Mouse (Mus musculus) embryonic facial prominence, embryonic 12.5 days (tissue): ENCODE data around the gene Ganab. TPM values are rescaled to one million over a fixed set of nuclear protein-coding genes. Genes with fewer than 3 reads are reported as not detected.
A peak's percentile ranks its signal among the peaks of the same experiment; 100 is the strongest.

Experiments
- ATAC-seq: fragments of 200-750 bp; cut with Nextera tagmentation; 2 replicates; pipeline ENCODE4 v1.8.0; 2017; ENCODE audit not compliant: insufficient number of reproducible peaks, insufficient read depth, low FRiP score, low TSS enrichment
- H3K27ac ChIP-seq: fragments of 300-500 bp; sonication (generic); 2 replicates; pipeline ENCODE4 v1.5.1; 2016; ENCODE audit warnings: mild to moderate bottlenecking
- H3K27me3 ChIP-seq: fragments of 300-500 bp; sonication (generic); 2 replicates; pipeline ENCODE4 v1.6.1; 2016; ENCODE audit warnings: mild to moderate bottlenecking, moderate library complexity
- H3K36me3 ChIP-seq: fragments of 300-500 bp; sonication (generic); 2 replicates; pipeline ENCODE4 v1.6.1; 2016; ENCODE audit warnings: mild to moderate bottlenecking
- H3K4me1 ChIP-seq: fragments of 300-500 bp; sonication (generic); 2 replicates; pipeline ENCODE4 v1.6.1; 2016
- H3K4me2 ChIP-seq: fragments of 300-500 bp; sonication (generic); replicated peaks from 2 replicates; pipeline ENCODE4 v1.6.1; 2016; ENCODE audit warnings: mild to moderate bottlenecking, moderate library complexity
- H3K4me3 ChIP-seq: fragments of 300-500 bp; sonication (generic); 2 replicates; pipeline ENCODE4 v1.5.1; 2016; ENCODE audit warnings: mild to moderate bottlenecking
- H3K9ac ChIP-seq: fragments of 300-500 bp; sonication (generic); 2 replicates; pipeline ENCODE4 v1.6.1; 2016; ENCODE audit warnings: mild to moderate bottlenecking, moderate library complexity
- H3K9me3 ChIP-seq: fragments of 300-500 bp; sonication (generic); 2 replicates; pipeline ENCODE4 v1.6.1; 2016; ENCODE audit warnings: mild to moderate bottlenecking, moderate library complexity
- WGBS: fragments of 180-500 bp; shearing (Covaris S2); methylation state at CpG from one replicate; pipeline ENCODE4 v1.1.7; 2016; 5-methylcytosine and 5-hydroxymethylcytosine counted together
- polyA plus RNA-seq: library from polyadenylated mRNA; unstranded; fragments of >200 nt; fragmentation: Nextera tagmentation; extraction: Ambion mirVana; gene quantifications from 2 replicates; pipeline ENCODE4 v1.2.1, GENCODE M21; 2016

Gene Ganab
- polyA plus RNA-seq, 1 experiment from 2014 or later = 119 TPM

GRCm38 (mm10) chr19:8871267-8872186 is 26.3 kb upstream of the Ganab start, which contains the start of gene Ubxn1:
Gene Ubxn1, plus strand, starts transcription at chr19:8871496.
- Histone ChIP-seq H3K9ac (peak within 1 kb of the TSS; percentile 98), H3K4me2 (peak within 1 kb of the TSS; percentile 88), H3K4me3 (peak within 1 kb of the TSS; percentile 98), H3K27ac (peak within 1 kb of the TSS; percentile 84), H3K36me3 (peaks cover 34% of the 10 kb centered on the region), H3K27me3 (no peaks in the 10 kb centered on the region), H3K9me3 (no peaks in the 10 kb centered on the region), H3K4me1 (peaks cover 7% of the 10 kb centered on the region)
- WGBS = under 1% methylated on average over 58 of the region's 59 CpGs
- ATAC-seq = peak; percentile 95

GRCm38 (mm10) chr19:8872266-8872840 is 25.5 kb upstream of the Ganab start:
- Histone ChIP-seq H3K4me3 (peak overlapping the region; percentile 98), H3K4me2 (peak overlapping the region; percentile 88), H3K27ac (no peak overlapping the region)

DNA sequence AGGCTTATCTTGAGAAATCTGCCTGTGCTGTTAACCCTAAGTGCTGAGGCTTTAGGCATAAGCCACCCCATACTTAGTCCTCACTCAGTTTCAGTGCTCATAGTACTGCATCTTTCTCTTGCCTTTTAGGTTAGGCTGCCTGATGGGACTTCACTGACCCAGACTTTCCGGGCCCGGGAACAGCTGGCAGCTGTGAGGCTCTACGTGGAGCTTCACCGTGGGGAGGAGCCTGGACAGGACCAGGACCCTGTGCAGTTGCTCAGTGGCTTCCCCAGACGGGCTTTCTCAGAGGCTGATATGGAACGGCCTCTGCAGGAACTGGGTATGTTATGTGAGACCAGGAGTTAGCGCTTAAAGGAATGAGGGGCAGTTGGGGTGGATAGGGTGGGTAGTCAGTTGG is 22.8 kb upstream of the Ganab start:
- Histone ChIP-seq H3K36me3 (peaks cover 45% of the 10 kb centered on the region), H3K4me1 (peaks cover 14% of the 10 kb centered on the region), H3K27me3 (no peaks in the 10 kb centered on the region), H3K4me2 (no peak overlapping the region), H3K9ac (no peak overlapping the region), H3K9me3 (no peaks in the 10 kb centered on the region), H3K27ac (no peak overlapping the region), H3K4me3 (no peak overlapping the region)
- ATAC-seq = no peak
- 95% methylated on average over 7 of the region's 7 CpGs for WGBS

More at GRCm38 (mm10) chr19:8872266-8872840, 25.5 kb upstream of the Ganab start:
- 70% methylated on average over 10 of the region's 10 CpGs for WGBS
- ATAC-seq = no peak
- Histone ChIP-seq H3K9me3 (no peaks in the 10 kb centered on the region), H3K9ac (peak overlapping the region; percentile 98), H3K4me1 (peaks cover 7% of the 10 kb centered on the region), H3K27me3 (no peaks in the 10 kb centered on the region), H3K36me3 (peaks cover 42% of the 10 kb centered on the region)

DNA sequence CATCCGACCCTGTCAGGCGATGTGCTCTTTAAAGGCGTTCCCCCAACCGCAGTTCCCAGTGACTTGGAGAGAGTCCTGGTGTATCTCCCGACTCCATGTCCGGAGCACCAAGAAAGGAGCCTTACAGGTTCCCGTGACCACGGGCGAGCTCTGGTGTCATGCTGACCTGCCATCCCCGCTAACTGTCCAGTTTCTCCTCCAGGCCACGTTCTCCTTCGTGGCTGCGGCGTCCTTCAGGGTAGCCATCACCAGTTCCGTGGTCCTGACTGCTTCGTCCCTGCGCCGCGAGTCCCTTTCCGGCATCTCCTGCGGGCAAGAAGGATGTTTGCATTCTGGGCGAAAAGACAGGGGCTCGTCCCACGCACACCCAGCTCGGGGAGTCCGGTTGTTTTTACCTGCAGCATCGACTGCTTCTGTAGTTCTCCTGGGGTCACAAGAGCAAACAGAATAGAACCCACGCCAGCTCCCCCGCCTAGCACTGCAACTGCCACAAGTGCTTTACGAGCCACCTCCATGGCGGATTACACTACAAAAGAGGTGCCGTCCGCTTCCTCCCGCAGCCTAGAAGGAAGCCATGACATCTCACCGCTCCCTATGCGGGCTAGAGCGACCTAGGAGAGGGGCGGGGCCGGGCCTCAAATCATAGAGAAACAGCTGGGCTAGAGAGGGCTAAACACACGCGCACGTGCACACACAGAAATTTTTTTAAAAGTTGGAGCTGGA is 17.4 kb upstream of the Ganab start, which contains the start of gene Uqcc3:
Gene Uqcc3 (minus strand): TSS at position 613 of the 723 bp plus-strand sequence.
- Histone ChIP-seq H3K27me3 (no peaks in the 10 kb centered on the region), H3K36me3 (peaks cover 21% of the 10 kb centered on the region), H3K4me2 (peak within 1 kb of the TSS; percentile 82), H3K4me3 (peak within 1 kb of the TSS; percentile 68), H3K4me1 (peaks cover 9% of the 10 kb centered on the region; the same call in 1 of the 2 replicates), H3K27ac (peak within 1 kb of the TSS; percentile 71), H3K9me3 (no peaks in the 10 kb centered on the region), H3K9ac (peak within 1 kb of the TSS; percentile 89)
- ATAC-seq = peak; percentile 95
- under 1% methylated on average over 42 of the region's 42 CpGs for WGBS

GRCm38 (mm10) chr19:8881034-8881392 is 16.9 kb upstream of the Ganab start:
- no peak for ATAC-seq
- 20% methylated on average over 3 of the region's 3 CpGs for WGBS
- H3K36me3 ChIP-seq = peaks cover 16% of the 10 kb centered on the region

GRCm38 (mm10) chr19:8883616-8884015 is 14.3 kb upstream of the Ganab start, which contains the start of the genes Lbhd1 and Gm49403:
Gene Lbhd1, plus strand, starts transcription at chr19:8883732.
Gene Gm49403, plus strand, starts transcription at chr19:8883930.
- Histone ChIP-seq H3K4me3 (no peak within 1 kb of the TSS), H3K9ac (no peak within 1 kb of the TSS), H3K36me3 (no peaks in the 10 kb centered on the region), H3K4me2 (no peak within 1 kb of the TSS), H3K27me3 (no peaks in the 10 kb centered on the region), H3K27ac (no peak within 1 kb of the TSS), H3K4me1 (peaks cover 16% of the 10 kb centered on the region; the same call in 1 of the 2 replicates), H3K9me3 (no peaks in the 10 kb centered on the region)
- 78% methylated on average over 3 of the region's 3 CpGs for WGBS
- ATAC-seq = no peak

More at GRCm38 (mm10) chr19:8881034-8881392, 16.9 kb upstream of the Ganab start:
- no peaks in the 10 kb centered on the region for H3K9me3 ChIP-seq
- peak overlapping the region; percentile 89 for H3K9ac ChIP-seq
- no peak overlapping the region for H3K27ac ChIP-seq
- peak overlapping the region; percentile 82 for H3K4me2 ChIP-seq
- H3K4me1 ChIP-seq = peaks cover 9% of the 10 kb centered on the region; the same call in 1 of the 2 replicates
- peak overlapping the region; percentile 68 for H3K4me3 ChIP-seq
- no peaks in the 10 kb centered on the region for H3K27me3 ChIP-seq

DNA sequence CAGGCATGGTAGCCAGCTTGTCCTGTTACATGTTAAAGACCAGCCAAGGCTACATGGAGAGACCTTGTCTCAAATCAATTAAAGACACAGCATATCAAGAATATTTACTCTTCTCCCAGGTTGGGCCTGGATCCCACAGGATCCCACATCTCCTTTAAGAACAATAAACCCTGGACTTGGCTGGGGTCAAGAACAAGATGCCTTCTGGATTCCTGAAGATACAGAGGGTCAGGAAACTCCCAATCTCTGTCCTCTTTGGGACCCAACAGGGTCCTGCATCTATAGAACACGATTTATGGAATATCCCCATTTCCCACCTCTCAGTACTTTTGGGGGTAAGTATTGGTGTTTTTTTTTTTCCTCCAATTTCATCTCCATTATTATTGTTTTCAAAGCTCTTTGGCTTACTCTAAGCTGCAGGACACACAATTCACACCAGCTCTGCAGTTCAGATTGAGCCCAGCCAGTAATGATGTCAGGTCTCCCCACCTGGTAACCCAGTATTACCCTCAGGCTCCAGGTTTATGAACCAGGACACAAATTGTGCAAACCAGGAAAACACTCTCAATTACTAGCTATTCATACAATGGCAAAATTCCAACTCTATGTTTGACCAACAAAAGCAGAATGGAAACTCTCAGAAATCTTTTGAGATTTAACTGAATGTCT is 10.8 kb upstream of the Ganab start:
- WGBS = 35% methylated on average over 1 of the region's 1 CpGs
- H3K4me1 ChIP-seq = peaks cover 10% of the 10 kb centered on the region; the same call in 1 of the 2 replicates
- H3K27ac ChIP-seq = peak overlapping the region; percentile 85; the same call in 1 of the 2 replicates
- H3K9ac ChIP-seq = no peak overlapping the region
- H3K9me3 ChIP-seq = no peaks in the 10 kb centered on the region
- no peak for ATAC-seq
- H3K4me3 ChIP-seq = peak overlapping the region; percentile 69; the same call in 1 of the 2 replicates
- H3K4me2 ChIP-seq = peak overlapping the region; percentile 81
- no peaks in the 10 kb centered on the region for H3K27me3 ChIP-seq
- H3K36me3 ChIP-seq = peaks cover 14% of the 10 kb centered on the region

GRCm38 (mm10) chr19:8887585-8888463 is 10.0 kb upstream of the Ganab start:
- no peak for ATAC-seq
- 17% methylated on average over 19 of the region's 19 CpGs for WGBS
- Histone ChIP-seq H3K9me3 (no peaks in the 10 kb centered on the region), H3K4me1 (peaks cover 10% of the 10 kb centered on the region; the same call in 1 of the 2 replicates), H3K27ac (peak overlapping the region; percentile 85), H3K4me3 (peak overlapping the region; percentile 69), H3K4me2 (peak overlapping the region; percentile 81), H3K9ac (peak overlapping the region; percentile 85), H3K27me3 (no peaks in the 10 kb centered on the region), H3K36me3 (peaks cover 14% of the 10 kb centered on the region)

- H3K27me3 ChIP-seq = no peaks in the 10 kb centered on the region
- H3K4me3 ChIP-seq = peak within 1 kb of the TSS; percentile 69
- whole genome bisulfite sequencing = under 1% methylated on average over 58 of the region's 58 CpGs
- H3K9ac ChIP-seq = peak within 1 kb of the TSS; percentile 85
- ATAC-seq = peak; percentile 90
- no peaks in the 10 kb centered on the region for H3K9me3 ChIP-seq
- H3K4me1 ChIP-seq = peaks cover 13% of the 10 kb centered on the region
- H3K27ac ChIP-seq = peak within 1 kb of the TSS; percentile 87
- peaks cover 14% of the 10 kb centered on the region for H3K36me3 ChIP-seq
- peak within 1 kb of the TSS; percentile 81 for H3K4me2 ChIP-seq
These were observed 9.1 kb upstream of the Ganab start, which contains the start of the genes 1810009A15Rik and Gm49416 for GRCm38 (mm10) chr19:8888511-8889385. Gene 1810009A15Rik, plus strand, starts transcription at chr19:8888853. Gene Gm49416, plus strand, starts transcription at chr19:8888926.
